Mouse (Mus musculus) ES-E14 (cell line): ENCODE data around the gene Gsg1.

ENCODE experiments used
- CHD2 ChIP-seq: IDR thresholded peaks from 2 replicates; pipeline ENCODE4 v1.6.1; 2014; ENCODE audit warnings: mild to moderate bottlenecking, low read depth, low read length, inconsistent platforms
- HCFC1 ChIP-seq: IDR thresholded peaks from 2 replicates; pipeline ENCODE4 v1.6.1; 2012; ENCODE audit warnings: low read length, inconsistent platforms, borderline replicate concordance; ENCODE audit not compliant: insufficient read depth
- MAFK ChIP-seq: IDR thresholded peaks from 2 replicates; pipeline ENCODE4 v1.6.1; 2014; ENCODE audit warnings: mild to moderate bottlenecking, low read depth, low read length, inconsistent platforms; ENCODE audit not compliant: insufficient read depth
- ZC3H11A ChIP-seq: IDR thresholded peaks from 2 replicates; pipeline ENCODE4 v1.6.1; 2012; ENCODE audit warnings: low read depth, mild to moderate bottlenecking, inconsistent platforms, low read length, borderline replicate concordance
- ZNF384 ChIP-seq: IDR thresholded peaks from 2 replicates; pipeline ENCODE4 v1.6.1; 2012; ENCODE audit warnings: low read depth, low read length, inconsistent platforms

GRCm38 (mm10) chr6:135219916-135220315 is 34.2 kb downstream of the Gsg1 start:
- TF ChIP-seq ZC3H11A (no peak), ZNF384 (no peak), CHD2 (no peak), MAFK (no peak), HCFC1 (no peak)
